Mouse (Mus musculus) ovary, adult 10 weeks (tissue): Measurements from ENCODE around the gene Scgb1b30. TPM values are rescaled to one million over a fixed set of nuclear protein-coding genes. Genes with fewer than 3 reads are reported as not detected.

Experiments used
- polyA plus RNA-seq: library from polyadenylated mRNA; stranded (reverse); fragments of 350-450 nt; fragmentation: Illumina TruSeq; extraction: RNeasy Lipid Tissue Mini Kit (QIAGEN cat#74804); gene quantifications from one replicate; pipeline ENCODE4 v1.2.3, GENCODE M21; 2014

Scgb1b30 gene
- polyA plus RNA-seq, result not detected

DNA sequence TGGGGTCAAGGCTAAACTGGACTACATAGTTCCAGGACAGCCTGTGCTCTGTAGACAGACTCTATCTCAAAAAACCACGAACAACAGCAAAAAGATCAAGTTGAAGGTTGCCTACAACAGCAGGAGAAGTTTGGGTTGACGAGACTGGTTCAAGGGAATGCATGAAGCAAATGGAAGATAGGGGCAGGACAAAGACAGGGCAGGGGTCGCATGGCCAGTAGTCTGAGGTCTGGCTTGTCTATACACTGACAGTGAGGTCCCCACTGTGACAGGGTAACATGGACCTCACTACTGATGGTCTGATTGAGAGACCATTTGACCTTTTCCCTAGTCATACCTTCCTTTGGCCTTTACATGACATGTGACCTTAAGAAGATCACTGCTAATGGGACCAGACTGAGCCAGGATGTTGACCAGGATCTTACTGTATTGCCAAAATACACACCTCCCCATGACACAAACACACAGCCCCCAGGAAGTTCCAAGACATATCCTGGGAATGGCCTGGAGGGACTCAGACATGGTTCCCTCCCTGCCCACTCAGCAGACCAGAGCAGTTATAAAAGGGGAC is at the start of gene Scgb1b30:
Gene Scgb1b30 (plus strand): TSS at position 521 of the 571 bp plus-strand sequence.

DNA sequence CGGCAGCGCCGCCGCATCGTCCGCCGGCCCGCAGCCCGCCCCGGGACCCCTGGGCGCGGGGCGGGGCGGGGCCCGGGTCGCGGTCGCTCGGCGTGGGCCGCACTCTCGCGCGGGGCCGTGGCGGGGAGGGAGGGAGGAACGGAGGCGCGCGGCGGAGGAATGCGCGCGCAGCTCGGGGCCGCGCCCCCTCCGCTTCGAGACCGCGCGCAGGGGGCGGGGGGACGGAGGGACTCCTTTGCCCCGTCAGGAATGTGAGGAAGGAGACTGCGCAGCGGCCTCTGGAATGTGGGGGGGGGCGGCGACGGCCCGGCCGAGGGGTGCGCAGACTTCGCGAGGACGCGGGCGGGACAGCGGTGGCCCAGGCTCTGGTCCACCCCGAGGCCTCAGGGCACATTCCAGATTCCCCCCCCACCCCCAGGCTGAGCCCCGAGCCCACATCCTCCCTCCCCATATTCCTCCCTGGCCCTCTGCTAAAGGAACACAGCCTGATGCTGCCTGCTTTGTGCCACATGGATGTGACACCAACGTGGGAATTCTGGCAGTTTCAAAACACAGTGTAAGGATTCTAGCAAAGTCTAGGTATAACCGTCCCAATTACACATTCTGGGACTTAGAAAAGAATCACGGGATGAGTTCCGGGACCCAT is 38.0 kb downstream of the Scgb1b30 start, which contains the start of gene Wtip:
Gene Wtip (minus strand): TSS at position 152 of the 646 bp plus-strand sequence.

Other genes starting within 250 kb of the Scgb1b30 start
- gene Scgb2b26, start 150.4 kb upstream of the Scgb1b30 start, polyA plus RNA-seq, result not detected
- not detected for gene Scgb2b27, start 81.5 kb upstream of the Scgb1b30 start, polyA plus RNA-seq
- not detected for gene Scgb1b27, start 73.9 kb upstream of the Scgb1b30 start, polyA plus RNA-seq
- gene Wtip, start 37.8 kb downstream of the Scgb1b30 start, polyA plus RNA-seq, result 0.68 TPM
- 109 TPM for gene Uba2, start 74.2 kb downstream of the Scgb1b30 start, polyA plus RNA-seq
- gene Pdcd2l, start 101.2 kb downstream of the Scgb1b30 start, polyA plus RNA-seq, result 5.4 TPM
- 16.7 TPM for gene Gpi1, start 134.9 kb downstream of the Scgb1b30 start, polyA plus RNA-seq
- not detected for gene Gm6096, start 155.6 kb downstream of the Scgb1b30 start, polyA plus RNA-seq
- gene 4931406P16Rik, start 218.1 kb downstream of the Scgb1b30 start, polyA plus RNA-seq, result 140 TPM